Mouse (Mus musculus): ENCODE data around the gene Il16.

Gene Il16

DNA sequence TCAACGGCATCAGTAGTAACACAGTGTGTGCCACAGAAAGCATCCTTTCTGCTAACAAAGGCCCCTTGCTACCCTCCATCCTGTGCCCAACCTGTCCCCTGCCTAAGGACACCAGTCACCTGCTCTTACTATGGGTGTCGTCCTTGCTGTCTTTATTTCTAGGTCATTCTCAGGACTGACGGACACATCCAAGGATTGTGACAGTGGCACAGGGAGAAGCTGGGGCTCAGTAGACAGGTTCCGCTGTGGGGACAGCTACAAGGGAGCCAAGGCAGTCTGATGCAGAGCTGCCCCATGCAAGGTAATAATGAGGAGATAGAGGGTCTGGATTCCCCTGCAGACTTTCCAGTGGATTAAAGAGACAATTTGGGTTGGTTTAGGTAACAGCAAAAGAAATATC lies 67.0 kb downstream of the Il16 start:
- DNase-seq, result no peak

DNA sequence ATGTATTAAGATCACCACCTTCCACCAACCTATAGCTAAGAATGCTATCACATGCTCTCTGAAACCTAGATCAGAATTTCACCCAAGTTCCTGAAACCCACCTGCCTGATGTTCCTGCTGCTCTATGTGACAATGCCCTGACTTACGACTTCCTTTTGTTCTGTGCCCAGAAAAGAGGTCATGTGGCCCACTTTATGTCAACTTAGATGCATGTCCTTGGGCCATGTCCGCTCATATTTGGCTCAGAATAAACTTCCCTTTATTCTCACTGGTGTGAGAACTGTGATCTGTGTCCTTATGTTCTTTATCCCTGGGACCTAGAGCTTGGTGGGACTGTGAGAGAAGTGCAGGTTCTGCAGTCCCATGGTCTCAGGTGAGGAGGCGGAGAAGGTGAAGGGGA lies 68.2 kb downstream of the Il16 start:
- DNase-seq, result no peak

DNA sequence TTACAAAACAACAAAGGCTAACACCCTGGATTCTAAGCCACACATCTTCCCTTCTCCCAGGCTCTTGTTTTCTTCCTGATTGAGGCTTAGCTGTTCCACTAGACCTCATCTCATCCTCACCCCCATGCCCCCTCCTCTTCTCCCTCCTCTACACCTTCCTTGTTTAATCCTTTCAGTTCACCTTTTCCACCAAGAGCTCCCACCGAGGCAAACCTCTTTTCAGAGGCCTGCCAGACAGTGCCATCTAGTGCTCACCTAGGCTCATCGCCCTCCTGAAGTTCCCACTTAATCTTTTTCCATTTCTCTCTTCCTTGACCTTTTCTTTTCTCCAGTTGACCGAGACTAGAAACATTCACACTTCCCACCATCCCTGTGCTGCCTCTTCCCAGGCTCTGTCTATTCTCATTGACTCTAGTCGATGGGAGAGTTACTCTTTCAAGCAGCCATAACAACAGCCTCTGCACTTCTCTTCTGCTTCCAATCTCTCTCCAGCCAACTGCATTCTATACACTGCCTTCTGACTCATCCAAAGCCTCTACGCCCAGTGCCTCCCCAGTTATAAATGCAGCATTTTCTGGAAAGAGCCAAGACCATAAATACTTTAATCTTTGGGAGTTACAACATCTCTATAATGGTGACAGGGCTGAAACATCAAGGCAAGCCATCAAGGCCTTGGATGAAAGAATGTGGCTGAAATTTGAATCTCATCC lies 69.8 kb downstream of the Il16 start:
- peak; percentile 55 to 62 for DNase-seq

DNA sequence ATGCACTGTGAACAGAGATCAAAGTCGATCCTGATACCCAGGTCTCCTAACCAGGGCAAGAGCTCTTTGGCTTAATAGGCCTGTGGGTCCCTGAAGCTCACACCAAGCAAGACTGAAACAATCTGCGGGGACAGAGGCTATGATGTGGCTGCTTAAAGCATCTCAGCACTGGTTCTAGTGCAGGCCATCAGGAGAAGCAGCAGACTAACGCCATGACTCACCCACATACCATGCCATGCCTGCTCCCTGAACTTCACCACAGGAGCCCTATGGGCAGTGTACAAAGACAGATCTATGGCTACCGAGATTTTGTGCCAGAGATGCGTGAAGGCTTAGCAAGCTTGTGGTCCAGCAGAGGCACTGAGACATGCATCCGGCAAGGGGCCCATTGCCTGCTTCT lies 74.0 kb downstream of the Il16 start:
- DNase-seq, result no peak

DNA sequence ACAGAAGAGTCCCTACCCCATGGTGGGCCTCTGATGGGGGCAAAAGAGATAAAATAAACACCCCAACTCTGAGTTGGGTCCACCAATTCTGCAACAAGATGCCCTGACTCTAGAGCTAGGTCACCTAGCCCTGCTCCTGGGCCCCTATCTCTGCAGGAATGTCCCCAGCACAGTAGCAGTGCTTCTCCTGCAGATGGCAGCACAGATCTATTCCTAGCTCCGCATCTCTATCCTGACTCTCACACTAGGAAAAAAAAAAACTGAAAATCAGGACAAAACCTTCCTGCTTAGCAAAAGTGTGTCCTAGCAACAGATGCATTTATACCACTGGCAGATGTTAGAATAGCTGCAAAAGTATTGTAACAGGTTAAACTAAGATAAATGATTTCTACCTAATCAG lies 76.8 kb downstream of the Il16 start:
- peak; percentile 82 to 83 for DNase-seq

DNA sequence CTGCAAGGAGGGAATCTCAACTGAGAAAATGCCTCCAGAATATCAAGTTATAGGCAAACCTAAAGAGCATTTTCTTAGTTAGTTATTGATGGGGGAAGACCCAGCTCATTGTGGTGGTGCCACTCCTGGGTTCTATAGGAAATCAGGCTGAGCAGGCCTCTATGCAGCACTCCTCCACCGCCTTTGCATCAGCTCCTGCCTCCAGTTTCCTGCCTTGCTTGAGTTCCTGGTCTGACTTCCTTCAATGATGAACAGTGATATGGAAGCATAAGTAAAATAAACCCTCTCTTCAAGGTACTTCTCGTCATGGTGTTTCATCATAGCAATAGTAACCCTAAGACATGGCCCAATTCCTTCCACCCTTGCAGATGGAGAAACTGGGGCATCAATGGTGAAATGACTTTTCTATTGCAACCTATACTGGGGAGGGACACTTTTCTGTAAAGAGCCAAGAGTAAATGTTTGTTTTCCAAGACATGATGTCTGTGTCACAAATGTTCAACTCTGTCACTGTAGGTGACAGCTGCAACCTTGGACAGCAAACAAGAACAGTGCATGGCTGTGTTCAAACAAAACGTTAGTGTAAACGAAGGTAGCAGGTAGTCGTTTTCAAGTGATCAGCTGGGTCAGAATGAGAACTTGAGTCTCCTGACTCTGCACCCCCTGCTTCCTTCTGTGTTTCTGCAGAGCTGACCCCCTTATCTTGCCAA lies 77.4 kb downstream of the Il16 start:
- no peak for DNase-seq

DNA sequence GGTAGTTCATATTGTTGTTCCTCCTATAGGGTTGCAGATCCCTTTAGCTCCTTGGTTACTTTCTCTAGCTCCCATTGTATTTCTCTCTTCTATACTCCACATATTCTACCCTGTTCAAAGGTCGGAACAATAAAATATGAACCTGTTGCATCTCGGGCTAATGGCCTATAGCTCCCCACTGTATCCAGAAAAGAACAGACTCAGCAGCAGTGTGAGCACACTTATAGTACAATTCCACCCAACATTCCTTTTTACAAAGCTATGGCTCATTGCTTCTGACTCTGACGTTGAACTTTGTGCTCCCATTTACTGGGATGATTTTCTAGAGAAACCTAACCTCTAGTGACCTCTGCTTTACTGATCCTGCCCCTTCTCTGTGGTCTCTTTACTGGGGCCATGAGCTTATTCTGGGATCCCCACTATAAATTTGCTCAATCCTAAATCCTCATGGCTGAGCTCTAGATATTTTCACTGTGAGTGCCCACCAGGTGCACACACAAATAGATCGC lies 79.4 kb downstream of the Il16 start:
- DNase-seq, result no peak

DNA sequence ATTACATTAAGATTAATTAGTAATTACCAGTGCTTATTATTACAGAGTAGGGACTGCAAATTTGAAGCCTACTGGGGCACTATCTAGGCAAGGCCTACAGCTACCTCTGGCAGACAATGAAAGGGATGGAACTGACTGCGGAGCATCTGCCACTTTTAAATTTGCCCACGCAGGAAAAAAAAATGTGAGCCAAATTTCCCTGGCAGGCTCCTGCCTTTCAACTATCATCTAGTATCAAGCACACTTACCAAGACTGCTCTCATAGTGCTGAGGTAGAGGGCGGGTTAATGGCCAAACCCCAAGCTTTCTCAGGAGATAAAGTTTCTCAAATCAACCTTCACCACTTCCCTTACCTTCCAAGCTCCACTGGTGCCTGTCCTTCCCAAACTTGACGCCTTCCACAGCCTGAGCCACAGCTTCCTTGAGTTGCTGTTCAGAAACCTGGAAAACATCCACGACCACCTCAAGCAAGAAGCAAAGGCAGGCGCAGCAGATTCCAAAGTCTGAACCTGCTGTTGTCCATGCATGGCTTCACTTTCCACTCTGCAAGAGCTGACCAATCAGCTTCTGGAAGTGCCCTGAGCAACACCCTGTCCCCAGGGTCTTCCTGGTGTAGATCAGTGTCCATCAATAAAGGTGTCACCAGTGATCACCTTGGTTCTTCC lies 82.7 kb downstream of the Il16 start:
- DNase-seq, result peak; percentile 57 to 58

DNA sequence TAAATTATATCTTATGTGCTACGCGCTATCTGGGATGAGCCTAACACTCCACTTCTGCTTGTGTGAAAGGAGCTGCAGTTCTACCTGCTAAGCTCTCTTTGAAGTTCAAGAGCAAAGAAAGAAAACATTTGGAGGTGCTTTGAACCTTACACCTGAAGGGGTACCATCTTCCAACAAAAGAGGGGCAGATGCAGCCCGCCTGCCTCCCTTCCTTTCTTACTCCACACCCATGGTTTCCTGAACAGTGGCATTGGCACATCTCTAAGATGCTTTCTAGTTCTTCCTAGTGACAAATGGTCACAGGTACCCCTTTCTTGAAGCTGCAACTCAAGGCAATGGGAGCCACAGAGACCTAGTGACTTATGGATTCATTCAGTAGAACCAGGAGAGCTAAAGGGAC lies 83.8 kb downstream of the Il16 start:
- no peak for DNase-seq

DNA sequence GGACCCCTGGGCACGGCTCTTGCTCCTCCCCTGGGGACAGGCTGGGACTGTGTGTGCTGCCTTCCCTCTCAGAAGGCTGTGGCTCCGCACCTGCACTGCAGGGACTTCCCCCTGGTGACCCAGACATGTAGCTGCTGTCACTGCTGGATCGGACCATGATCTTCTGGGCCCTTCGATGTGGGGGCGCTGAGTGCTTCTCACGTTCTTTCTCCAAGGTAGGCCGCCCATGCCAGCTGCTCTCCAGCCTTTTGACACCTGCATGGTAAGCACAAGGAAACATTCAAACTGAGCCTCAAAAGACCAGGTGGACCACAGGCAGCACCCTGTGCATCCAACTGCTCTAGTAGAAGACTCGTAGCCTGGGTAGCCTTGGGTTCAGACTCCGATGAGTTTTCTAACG lies 84.5 kb downstream of the Il16 start:
- no peak for DNase-seq

DNA sequence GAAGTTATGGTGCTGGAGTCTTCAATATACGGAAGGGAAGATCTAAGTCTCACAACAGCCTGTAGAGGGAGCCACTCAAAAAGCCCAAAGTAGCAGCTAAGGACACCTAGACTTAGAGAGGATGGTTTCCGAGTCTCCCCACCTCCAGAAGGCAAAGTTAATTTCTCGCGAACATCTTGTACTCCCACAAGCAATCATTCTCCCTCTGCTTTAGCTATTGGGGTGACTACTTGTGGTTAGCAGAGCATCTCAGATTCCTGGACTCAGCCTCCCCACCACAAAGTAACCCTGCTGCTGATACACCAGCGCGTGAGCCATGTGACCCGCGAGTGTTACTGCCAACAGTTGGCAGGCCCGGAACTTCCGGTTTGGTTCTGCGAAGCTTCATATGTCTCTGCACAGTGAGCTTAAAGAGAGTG lies 85.2 kb downstream of the Il16 start:
- no peak for DNase-seq

DNA sequence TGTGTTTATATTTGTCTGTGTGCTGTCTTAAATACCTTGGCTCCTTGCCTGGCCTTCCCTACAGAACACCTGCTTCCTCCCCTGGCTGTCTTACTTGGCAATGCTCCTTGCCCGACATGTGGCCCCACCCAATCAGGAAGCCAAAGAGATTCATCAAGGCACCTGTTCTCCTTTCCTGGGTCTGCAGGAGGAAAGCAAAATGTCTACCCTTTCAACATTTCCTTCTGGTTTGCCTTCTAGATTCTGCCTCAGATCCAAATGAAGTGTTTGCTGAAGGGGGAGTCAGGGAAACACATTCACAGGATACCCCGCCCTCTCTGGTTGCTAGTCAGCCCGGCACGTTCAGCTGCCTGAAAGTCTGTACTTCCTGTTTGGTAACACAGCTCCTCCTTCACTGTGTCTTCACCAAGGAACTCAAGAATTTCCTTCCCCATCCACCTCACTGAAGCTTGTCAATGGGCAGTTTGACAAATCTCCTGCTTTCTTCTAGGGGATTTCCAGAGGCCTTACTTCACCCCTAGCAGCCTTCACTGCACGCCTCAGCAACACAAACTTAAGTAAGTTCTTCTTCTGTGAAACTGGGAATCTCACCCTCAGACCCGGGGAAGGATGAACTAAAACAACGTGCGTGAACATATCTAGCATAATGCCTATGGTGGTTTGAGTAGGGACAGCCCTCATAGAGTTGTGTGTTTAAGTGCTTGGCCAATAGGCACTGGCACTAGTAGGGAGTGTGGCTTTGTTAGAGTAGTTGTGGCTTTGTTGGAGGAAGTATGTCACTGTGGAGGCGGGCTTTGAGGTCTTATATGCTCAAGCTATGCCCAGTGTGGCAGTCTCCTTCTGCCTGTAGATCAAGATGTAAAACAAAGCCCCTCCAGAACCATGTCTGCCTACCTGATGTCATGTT lies 86.1 kb downstream of the Il16 start:
- peak; percentile 73 to 75 for DNase-seq

DNA sequence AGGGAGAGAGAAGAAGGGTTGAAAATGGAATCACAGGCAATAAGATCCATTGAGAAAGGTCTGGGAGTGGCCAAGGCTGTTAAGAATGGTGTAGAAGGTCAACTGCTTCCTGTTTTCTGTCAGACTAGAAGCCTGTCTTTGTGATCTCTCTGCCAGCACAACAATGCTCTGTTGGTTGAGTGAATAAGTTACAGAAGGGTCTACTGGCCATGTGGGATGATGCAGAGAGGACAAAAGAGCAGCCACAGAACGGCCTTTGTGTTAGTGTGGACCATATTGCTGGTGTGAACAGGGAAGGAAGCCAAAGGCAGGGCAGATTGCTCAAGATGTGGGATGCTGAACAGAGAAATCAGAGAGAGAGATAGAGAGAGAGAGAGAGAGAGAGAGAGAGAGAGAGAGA lies 86.8 kb downstream of the Il16 start:
- no peak for DNase-seq

DNA sequence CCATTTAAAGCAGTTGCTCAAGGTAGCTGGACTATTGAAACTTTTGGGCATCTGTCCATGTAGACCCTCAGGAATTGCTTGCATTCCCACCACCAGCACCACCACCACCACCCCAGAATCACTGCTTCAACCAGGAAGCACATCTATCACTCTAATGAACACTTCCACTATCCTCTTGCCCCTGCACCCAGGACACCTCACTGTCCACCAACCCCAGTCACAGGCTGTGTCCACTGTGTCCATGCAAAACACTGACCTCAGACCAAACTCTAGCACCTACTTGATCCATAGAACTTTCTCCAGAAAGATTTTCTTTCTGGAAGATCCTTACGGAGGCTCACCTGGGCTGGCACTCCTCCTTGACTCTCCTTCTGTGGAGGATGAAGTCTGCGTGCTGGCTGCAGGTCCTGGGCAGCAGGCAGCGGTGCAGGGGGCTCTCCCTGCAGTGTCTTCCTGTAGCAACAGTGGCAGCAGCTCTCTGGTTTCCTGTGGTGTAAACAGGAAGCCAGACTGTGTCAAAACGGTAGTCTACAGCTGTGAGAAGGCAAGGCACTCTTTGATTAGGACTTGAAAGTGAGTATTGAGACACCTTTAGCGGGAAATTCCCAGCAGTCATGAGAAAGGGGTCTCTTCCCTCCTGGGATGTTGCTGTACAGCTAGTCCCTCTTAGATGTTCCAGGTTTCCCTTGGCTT lies 90.4 kb downstream of the Il16 start:
- peak in 1 of 2 experiments; percentile 4 for DNase-seq

DNA sequence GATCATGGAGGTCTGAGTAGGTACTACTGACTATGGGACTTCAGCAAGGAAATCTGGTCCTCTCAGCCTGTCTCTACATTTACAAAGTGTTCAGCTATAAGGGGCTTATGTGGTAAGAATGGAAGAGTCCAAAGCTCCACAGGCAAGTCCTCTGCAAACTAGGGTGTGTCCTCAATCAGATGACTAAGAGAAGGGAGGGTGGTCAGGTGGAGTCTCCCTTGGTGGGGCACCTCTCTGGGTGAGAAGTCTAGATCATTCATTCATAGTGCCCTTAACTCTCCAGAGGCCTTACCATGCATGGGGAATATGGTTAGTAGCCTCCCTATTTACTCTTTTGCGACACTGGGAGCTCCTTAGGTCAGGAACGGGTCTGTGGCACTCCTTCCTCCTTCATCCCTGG lies 91.3 kb downstream of the Il16 start:
- DNase-seq, result no peak

DNA sequence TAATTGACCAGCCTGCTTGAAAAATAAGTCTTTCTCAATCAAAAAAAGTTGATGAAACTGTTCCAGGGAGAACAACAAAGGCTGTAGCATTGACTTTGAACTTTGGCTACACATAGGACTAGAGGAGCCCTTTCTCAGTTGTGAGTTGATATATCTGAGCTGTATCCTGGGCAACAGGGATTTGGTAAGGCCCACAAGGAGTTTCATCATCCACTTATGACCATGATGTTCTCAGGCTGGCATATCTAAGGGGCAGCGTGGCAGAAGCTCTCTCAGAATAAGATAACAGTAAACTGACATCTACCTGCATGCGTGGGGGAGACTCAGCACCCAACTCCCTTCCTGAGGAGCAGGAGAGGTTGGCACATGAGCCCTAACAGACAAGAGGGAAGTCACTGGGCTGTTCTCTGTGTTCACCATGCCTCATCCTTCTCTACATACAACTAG lies 91.9 kb downstream of the Il16 start:
- no peak for DNase-seq

DNA sequence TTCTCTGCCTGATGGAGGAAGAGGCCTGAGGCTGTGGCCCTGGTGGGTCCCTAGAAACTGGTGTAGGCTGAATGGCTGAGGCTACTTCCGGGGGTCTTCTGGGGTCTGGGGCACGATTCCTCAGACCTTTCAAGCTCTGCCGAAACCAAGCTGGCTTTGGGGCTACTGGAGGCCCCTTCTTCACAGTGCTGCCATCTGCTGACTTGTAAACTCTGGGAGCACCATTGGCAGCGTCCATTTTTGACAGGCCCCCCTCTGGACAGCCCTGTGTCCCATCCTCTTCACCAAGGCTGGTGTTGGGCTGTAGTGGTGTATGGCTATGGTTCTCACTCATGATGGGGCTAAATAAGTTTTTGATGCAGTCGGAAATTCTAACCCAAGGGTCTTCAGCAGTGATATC lies 93.0 kb downstream of the Il16 start:
- DNase-seq, result no peak

DNA sequence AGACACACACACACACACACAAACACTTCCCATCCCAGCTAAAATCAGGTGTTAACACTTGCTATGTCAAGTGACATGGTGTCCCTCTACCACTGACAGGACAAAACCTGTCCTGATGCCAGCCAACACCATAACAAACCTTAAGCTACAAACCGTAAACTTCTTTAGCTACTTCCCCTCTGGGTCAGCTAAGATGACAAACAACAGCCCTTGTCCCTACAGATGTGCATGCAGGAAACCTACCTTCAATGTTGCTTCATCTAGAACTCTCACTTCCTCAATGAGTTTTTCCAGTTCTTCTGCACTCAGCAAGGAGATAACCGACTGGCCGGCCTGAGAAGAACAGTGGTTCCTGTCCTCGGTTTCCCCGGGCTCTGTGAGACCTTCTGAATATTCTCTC lies 94.9 kb downstream of the Il16 start:
- DNase-seq, result no peak

DNA sequence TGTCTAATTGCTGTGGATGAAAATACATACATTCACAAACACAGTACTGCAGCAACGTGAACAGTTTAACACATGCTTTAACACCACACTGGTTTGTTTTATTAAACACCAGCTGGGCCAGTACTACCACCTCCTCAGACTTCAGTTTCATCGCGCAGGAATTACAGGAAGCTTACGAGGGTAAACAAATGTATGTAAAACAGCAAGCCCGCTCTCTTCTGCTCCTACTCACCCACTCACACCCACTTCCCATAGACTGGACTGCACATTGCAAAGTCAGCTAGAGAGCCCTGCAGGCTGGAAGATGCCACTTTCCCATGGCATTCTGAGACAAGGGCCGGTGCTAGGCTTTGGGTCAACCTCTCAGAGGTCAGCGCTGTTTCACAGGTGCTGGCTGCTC lies 96.7 kb downstream of the Il16 start:
- no peak for DNase-seq

DNA sequence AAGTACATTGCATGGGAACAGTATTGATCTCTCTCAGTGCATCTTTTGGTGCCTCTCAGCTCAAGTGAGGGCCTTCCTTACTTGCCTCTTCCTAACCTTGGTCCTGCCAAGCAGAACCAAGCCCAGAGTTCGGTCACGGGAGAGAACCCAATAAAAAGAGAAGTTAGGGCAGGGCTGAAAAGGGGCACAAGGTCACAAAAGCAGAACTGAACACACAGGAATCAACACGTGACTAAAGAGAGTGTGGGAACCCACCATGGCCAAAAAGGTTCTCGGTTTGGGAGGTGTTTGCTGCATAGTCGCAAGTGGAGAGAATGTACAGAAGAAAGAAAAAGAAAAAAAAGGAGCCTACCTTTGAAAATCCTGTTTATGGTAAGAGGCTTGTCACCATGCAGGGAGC lies 100.0 kb downstream of the Il16 start:
- DNase-seq, result no peak

DNA sequence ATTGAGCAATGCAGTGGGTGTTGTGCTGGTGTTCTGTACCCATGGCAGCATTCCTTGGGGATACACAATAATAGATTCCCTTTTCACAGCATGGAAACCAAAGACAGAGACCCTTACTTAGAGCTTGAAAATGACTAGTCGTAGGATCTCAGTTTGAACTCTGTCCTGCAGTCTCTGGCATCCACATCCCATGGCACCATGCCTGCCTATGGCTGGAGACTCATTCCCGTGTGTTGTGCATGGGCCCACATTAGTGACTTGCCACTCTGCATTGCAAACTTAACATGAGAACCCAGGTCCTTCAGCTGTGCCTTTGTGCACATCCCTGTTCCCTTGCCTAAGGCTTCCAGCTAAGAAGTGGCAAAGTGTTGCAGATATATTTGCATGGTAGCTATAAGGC lies 100.8 kb downstream of the Il16 start:
- DNase-seq, result no peak

DNA sequence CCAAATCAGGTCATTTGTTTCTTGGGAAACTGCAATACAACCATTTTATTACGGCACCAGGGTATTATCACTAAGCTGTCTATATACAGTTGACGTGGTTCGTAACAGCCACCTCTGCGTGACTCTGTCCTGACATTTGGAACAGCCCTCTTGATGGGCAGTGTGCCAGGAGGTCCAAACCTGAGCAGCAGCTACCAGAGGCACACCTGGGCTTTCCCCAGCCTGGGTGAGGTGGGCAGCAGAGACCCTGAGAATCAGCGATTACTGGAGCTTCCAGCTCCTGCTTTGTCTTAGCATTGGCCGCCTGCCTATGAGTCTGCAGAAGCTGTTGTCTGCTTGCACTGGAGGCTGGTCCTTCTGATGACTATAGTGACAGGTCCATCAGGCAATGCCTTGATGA lies 101.9 kb downstream of the Il16 start:
- no peak for DNase-seq
